Mouse (Mus musculus) liver, embryonic 16.5 days (tissue): ENCODE measurements at regions not wholly inside any gene's neighbourhood (a gene's known extent, or its start where the extent isn't known, plus 50 kb on each side); places are given as distances from the start of the nearest gene placed in this dataset.
"Not testable (repeated sequence)": the region's sequence is repeated elsewhere in the genome, so short reads cannot be mapped to it uniquely, and the experiment has no call there.

Source experiments
- ATAC-seq: fragments of 200-750 bp; cut with Nextera tagmentation; 2 replicates; pipeline ENCODE4 v1.8.0; 2017; ENCODE audit warnings: low read depth, mild to moderate bottlenecking, moderate number of reproducible peaks, moderate library complexity
- H3K27ac ChIP-seq: fragments of 300-500 bp; sonication (generic); 2 replicates; pipeline ENCODE4 v1.5.1; 2014; ENCODE audit warnings: mild to moderate bottlenecking, low read length
- H3K27me3 ChIP-seq: fragments of 300-500 bp; sonication (generic); 2 replicates; pipeline ENCODE4 v1.6.1; 2014; ENCODE audit warnings: low read depth, low read length, mixed read lengths; ENCODE audit not compliant: control insufficient read depth, insufficient read depth
- H3K36me3 ChIP-seq: fragments of 300-500 bp; sonication (generic); 2 replicates; pipeline ENCODE4 v1.6.1; 2014; ENCODE audit warnings: mild to moderate bottlenecking; ENCODE audit not compliant: control insufficient read depth, insufficient read depth
- H3K4me1 ChIP-seq: fragments of 300-500 bp; sonication (generic); 2 replicates; pipeline ENCODE4 v1.6.1; 2014; ENCODE audit warnings: low read depth, low read length, mixed read lengths; ENCODE audit not compliant: control insufficient read depth
- H3K4me2 ChIP-seq: fragments of 300-500 bp; sonication (generic); 2 replicates; pipeline ENCODE4 v1.6.1; 2014; ENCODE audit warnings: low read depth, low read length, mixed read lengths
- H3K4me3 ChIP-seq: fragments of 300-500 bp; sonication (generic); 2 replicates; pipeline ENCODE4 v1.5.1; 2014; ENCODE audit warnings: low read depth, mild to moderate bottlenecking, low read length
- H3K9ac ChIP-seq: fragments of 300-500 bp; sonication (generic); 2 replicates; pipeline ENCODE4 v1.6.1; 2014; ENCODE audit warnings: low read depth, low read length
- H3K9me3 ChIP-seq: fragments of 300-500 bp; sonication (generic); replicated peaks from 2 replicates; pipeline ENCODE4 v1.6.1; 2016; ENCODE audit warnings: low read length; ENCODE audit not compliant: control insufficient read depth
- WGBS: fragments of 180-500 bp; shearing (Covaris S2); extraction: QIAGEN DNeasy Blood & Tissue Kit; methylation state at CpG from one replicate; pipeline ENCODE4 v1.1.7; 2014; ENCODE audit not compliant: insufficient replicate concordance; 5-methylcytosine and 5-hydroxymethylcytosine counted together

DNA sequence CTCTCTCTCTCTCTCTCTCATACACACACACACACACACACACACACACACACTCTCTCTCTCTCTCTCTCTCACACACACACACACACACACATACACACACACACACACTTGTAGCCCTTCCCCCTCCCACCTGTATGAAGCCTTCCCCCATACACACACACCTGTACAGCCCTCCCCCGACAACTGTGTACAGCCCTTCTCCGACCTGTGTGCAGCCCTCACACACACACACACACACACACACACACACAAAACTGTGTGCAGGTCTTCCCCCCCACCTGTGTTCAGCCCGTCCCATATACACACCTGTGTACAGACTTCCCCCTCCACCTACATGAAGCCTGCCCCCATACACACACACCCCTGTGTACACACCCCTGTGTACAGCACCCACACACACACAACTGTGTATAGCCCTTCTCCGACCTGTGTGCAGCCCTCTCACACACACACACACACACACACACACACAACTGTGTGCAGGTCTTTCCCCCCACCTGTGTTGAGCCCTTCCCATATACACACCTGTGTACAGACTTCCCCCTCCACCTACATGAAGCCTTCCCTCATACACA, 88.0 kb upstream of the Pou3f3 start:
- H3K36me3 ChIP-seq, H3K4me2 ChIP-seq, H3K4me1 ChIP-seq, H3K9me3 ChIP-seq, H3K27ac ChIP-seq, ATAC-seq, H3K4me3 ChIP-seq, H3K9ac ChIP-seq, H3K27me3 ChIP-seq: not testable (repeated sequence)
- WGBS: 70% methylated on average over 4 of the region's 4 CpGs

DNA sequence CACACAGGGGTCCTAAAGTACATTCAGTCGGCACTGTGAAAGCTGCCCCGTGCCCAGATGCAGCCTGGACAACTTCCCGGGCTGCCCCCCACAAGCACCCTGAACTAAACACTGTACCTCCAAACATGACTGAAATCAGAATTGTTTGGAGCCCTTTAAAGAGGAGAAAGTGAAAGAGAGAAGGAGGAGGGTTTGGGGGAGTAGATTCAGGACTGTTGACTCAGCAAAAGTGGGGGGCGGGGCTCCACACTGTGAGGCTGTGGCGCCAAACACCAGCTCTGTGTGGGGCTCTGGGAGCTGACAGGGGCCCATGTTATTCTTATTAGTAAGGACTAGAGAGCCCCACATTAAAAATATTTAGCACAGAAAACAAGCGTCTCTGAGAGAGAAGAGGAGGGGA, 71.8 kb upstream of the Pou3f3 start:
- H3K27ac ChIP-seq: no peak overlapping the region
- no peaks in the 10 kb centered on the region for H3K9me3 ChIP-seq
- 64% methylated on average over 6 of the region's 6 CpGs for WGBS
- no peak overlapping the region for H3K4me2 ChIP-seq
- H3K36me3 ChIP-seq: no peaks in the 10 kb centered on the region
- ATAC-seq: no peak
- no peaks in the 10 kb centered on the region for H3K27me3 ChIP-seq
- no peak overlapping the region for H3K4me3 ChIP-seq
- H3K4me1 ChIP-seq: no peaks in the 10 kb centered on the region
- no peak overlapping the region for H3K9ac ChIP-seq

GRCm38 (mm10) chr1:42628800-42629199, 66.8 kb upstream of the Pou3f3 start:
- Histone ChIP-seq H3K36me3 (no peaks in the 10 kb centered on the region), H3K9me3 (no peaks in the 10 kb centered on the region), H3K4me1 (no peaks in the 10 kb centered on the region), H3K27me3 (no peaks in the 10 kb centered on the region), H3K9ac (no peak overlapping the region), H3K4me3 (no peak overlapping the region), H3K4me2 (no peak overlapping the region), H3K27ac (no peak overlapping the region)
- whole genome bisulfite sequencing: 41% methylated on average over 12 of the region's 12 CpGs
- ATAC-seq: no peak

- Histone ChIP-seq H3K4me1 (no peaks in the 10 kb centered on the region), H3K9me3 (no peaks in the 10 kb centered on the region), H3K4me2 (no peak overlapping the region), H3K27ac (no peak overlapping the region), H3K4me3 (no peak overlapping the region), H3K9ac (no peak overlapping the region), H3K36me3 (no peaks in the 10 kb centered on the region), H3K27me3 (no peaks in the 10 kb centered on the region)
- 53% methylated on average over 14 of the region's 14 CpGs for WGBS
- ATAC-seq: no peak
Observed at GRCm38 (mm10) chr1:42629465-42630261, 65.9 kb upstream of the Pou3f3 start.

- no peaks in the 10 kb centered on the region for H3K36me3 ChIP-seq
- H3K27me3 ChIP-seq: no peaks in the 10 kb centered on the region
- no peak overlapping the region for H3K4me2 ChIP-seq
- H3K4me1 ChIP-seq: no peaks in the 10 kb centered on the region
- H3K27ac ChIP-seq: no peak overlapping the region
- H3K4me3 ChIP-seq: no peak overlapping the region
- no peak for ATAC-seq
- H3K9ac ChIP-seq: no peak overlapping the region
- no peaks in the 10 kb centered on the region for H3K9me3 ChIP-seq
Observed at GRCm38 (mm10) chr1:42632286-42632685, 63.3 kb upstream of the Pou3f3 start.

GRCm38 (mm10) chr1:42636558-42636957, 59.0 kb upstream of the Pou3f3 start:
- H3K4me1 ChIP-seq: no peaks in the 10 kb centered on the region
- ATAC-seq: no peak
- 52% methylated on average over 5 of the region's 5 CpGs for WGBS

More at GRCm38 (mm10) chr1:42636558-42636957, 59.0 kb upstream of the Pou3f3 start:
- Histone ChIP-seq H3K27ac (no peak overlapping the region), H3K36me3 (no peaks in the 10 kb centered on the region), H3K9ac (no peak overlapping the region), H3K9me3 (no peaks in the 10 kb centered on the region), H3K4me3 (no peak overlapping the region), H3K4me2 (no peak overlapping the region), H3K27me3 (no peaks in the 10 kb centered on the region)
